Mouse (Mus musculus) lung, postnatal 0 days (tissue): ENCODE data around the gene 1810010H24Rik.

Source experiments
- CTCF ChIP-seq: IDR thresholded peaks from 2 replicates; pipeline ENCODE4 v1.5.1; 2016; ENCODE audit warnings: antibody characterized with exemption, mild to moderate bottlenecking
- EP300 ChIP-seq: IDR thresholded peaks from 2 replicates; pipeline ENCODE4 v1.6.1; 2016; ENCODE audit warnings: antibody characterized with exemption, mild to moderate bottlenecking, control low read depth

GRCm38 (mm10) chr11:107065216-107065785, 39.8 kb downstream of the 1810010H24Rik start:
- TF ChIP-seq CTCF (no peak), EP300 (no peak)
